In the genomic region with DNA sequence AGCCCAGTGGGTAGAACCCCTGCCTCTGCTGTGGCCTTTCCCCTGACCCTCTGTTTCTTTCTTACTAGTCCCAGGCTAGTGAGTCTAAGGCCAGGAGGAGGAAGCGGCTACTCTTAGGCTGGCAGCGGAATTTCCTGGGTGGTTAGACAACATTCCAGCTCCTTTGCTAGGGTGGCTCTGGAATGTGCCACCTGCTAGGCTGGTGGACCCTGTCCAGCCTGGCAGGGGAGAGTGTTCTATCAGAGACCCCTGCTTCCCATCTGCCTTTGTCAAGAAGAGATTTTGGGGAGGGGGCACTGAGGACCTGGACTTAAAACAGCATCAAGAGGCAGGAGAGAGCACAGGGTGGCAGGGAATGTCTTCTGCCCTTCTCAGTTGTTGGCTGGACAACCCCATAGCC, we compare ENCODE assay signal across 19 mouse cellular contexts. TPM values are rescaled to one million over a fixed set of nuclear protein-coding genes. Genes with fewer than 3 reads are reported as not detected.
DNase-seq lines count a peak whose midpoint lies in the region; ATAC-seq and TF ChIP-seq lines count a peak whose summit lies in the region.
"Had no signal": no experiment of that assay in that cellular context is flagged by ENCODE, and none has a peak within 500 bp of the region (broad histone marks: within the 10 kb centered on the region; RNA-seq: fewer than 3 reads in every experiment).

No protein-coding gene starts in this region.

- WGBS in kidney, embryonic 14.5 days: 71% methylated on average over 2 of the region's 2 CpGs
- WGBS in lung, postnatal 0 days: 67% methylated on average over 2 of the region's 2 CpGs

- H3K4me2 ChIP-seq in kidney, embryonic 14.5 days (replicated peaks; ENCODE audit: low read depth, low read length): no peak overlapping the region
- H3K4me2 ChIP-seq in lung, postnatal 0 days (replicated peaks; ENCODE audit: low read depth, low read length): no peak overlapping the region
- H3K4me2 ChIP-seq: forebrain, embryonic 13.5 days; hindbrain, embryonic 15.5 days; liver, embryonic 15.5 days; midbrain, embryonic 12.5 days had no signal

- TF ChIP-seq EP300 in lung, postnatal 0 days (IDR thresholded peaks at IDR 0.05): peak; percentile 44; the same call in 1 of the 2 replicates

- no peak overlapping the region for H3K9ac ChIP-seq in kidney, embryonic 14.5 days (ENCODE audit: low read depth, low read length)
- no peak overlapping the region for H3K9ac ChIP-seq in lung, postnatal 0 days (replicated peaks; ENCODE audit: low read depth)
- H3K9ac ChIP-seq: forebrain, embryonic 13.5 days; hindbrain, embryonic 15.5 days; liver, embryonic 15.5 days; midbrain, embryonic 12.5 days had no signal

- no peak overlapping the region for H3K4me3 ChIP-seq in kidney, embryonic 14.5 days (ENCODE audit: low read length)
- H3K4me3 ChIP-seq in lung, postnatal 0 days (ENCODE audit: low read depth, low read length): no peak overlapping the region
- H3K4me3 ChIP-seq: forebrain, embryonic 13.5 days; heart, embryonic 10.5 days; hindbrain, embryonic 15.5 days; limb, embryonic 10.5 days; liver, embryonic 15.5 days; midbrain, embryonic 12.5 days had no signal

- no peak for ATAC-seq in kidney, embryonic 14.5 days (ENCODE audit: low FRiP score, low TSS enrichment)
- ATAC-seq in lung, postnatal 0 days: peak; percentile 63
- ATAC-seq: forebrain, embryonic 13.5 days had no signal

- no peak overlapping the region for H3K27ac ChIP-seq in kidney, embryonic 14.5 days (ENCODE audit: low read depth, low read length)
- H3K27ac ChIP-seq in lung, postnatal 0 days (ENCODE audit: low read length): 0 out of 2 replicates have a peak overlapping the region, but pooled peaks have one; percentile 0
- H3K27ac ChIP-seq: forebrain, embryonic 13.5 days; heart, embryonic 10.5 days; hindbrain, embryonic 15.5 days; limb, embryonic 10.5 days; liver, embryonic 15.5 days; midbrain, embryonic 12.5 days had no signal

- H3K9me3 ChIP-seq in kidney, embryonic 14.5 days (ENCODE audit: control insufficient read depth, low read length): no peaks in the 10 kb centered on the region
- no peaks in the 10 kb centered on the region for H3K9me3 ChIP-seq in lung, postnatal 0 days (ENCODE audit: low read length)
- H3K9me3 ChIP-seq: forebrain, embryonic 13.5 days; heart, embryonic 10.5 days; hindbrain, embryonic 15.5 days; limb, embryonic 10.5 days; liver, embryonic 15.5 days; midbrain, embryonic 12.5 days had no signal

- peaks cover under 1% of the 10 kb centered on the region; the same call in 1 of the 2 replicates for H3K4me1 ChIP-seq in kidney, embryonic 14.5 days (ENCODE audit: control insufficient read depth, insufficient read depth, low read length)
- 0 out of 2 replicates have a peak, but pooled peaks cover 3% of the 10 kb centered on the region for H3K4me1 ChIP-seq in lung, postnatal 0 days (ENCODE audit: insufficient read depth, low read depth, low read length)
- H3K4me1 ChIP-seq: forebrain, embryonic 13.5 days; midbrain, embryonic 12.5 days had no signal

- no peaks in the 10 kb centered on the region for H3K36me3 ChIP-seq in kidney, embryonic 14.5 days (ENCODE audit: control insufficient read depth, insufficient read depth, low read length)
- H3K36me3 ChIP-seq in lung, postnatal 0 days (ENCODE audit: insufficient read depth, low read length): no peaks in the 10 kb centered on the region
- H3K36me3 ChIP-seq: heart, embryonic 10.5 days; hindbrain, embryonic 15.5 days; limb, embryonic 10.5 days; liver, embryonic 15.5 days; midbrain, embryonic 12.5 days had no signal

- peak; percentile 33 to 60 for DNase-seq in kidney, adult 8-10 months
- DNase-seq in lung, postnatal 0 days (ENCODE audit: low spot score): peak; percentile 63
- no peak for DNase-seq in lung, postnatal 10 days
- peak; percentile 41 to 48 for DNase-seq in kidney, postnatal 36 days
- DNase-seq in embryo, embryonic 10 days (ENCODE audit: low spot score): no peak
- DNase-seq in ovary, postnatal 14 days (ENCODE audit: low spot score): no peak
- DNase-seq: adrenal gland, postnatal 14 days; cerebellum, adult 8-10 months; cerebellum, postnatal 36 days; liver; right cerebral cortex, postnatal 14 days; thymus, postnatal 14 days had no signal

- peaks cover 8% of the 10 kb centered on the region; the same call in 1 of the 2 replicates for H3K27me3 ChIP-seq in kidney, embryonic 14.5 days (ENCODE audit: control insufficient read depth, insufficient read depth, low read length)
- H3K27me3 ChIP-seq in lung, postnatal 0 days (replicated peaks; ENCODE audit: insufficient read depth, low read length): no peaks in the 10 kb centered on the region

- TF ChIP-seq CTCF in lung, postnatal 0 days (IDR thresholded peaks at IDR 0.05): no peak

RNA-seq across cellular contexts. Expression of a gene that starts 6.5 kb away (rescaled TPM):
- polyA plus RNA-seq in kidney, embryonic 14.5 days (2014; fragmentation: Nextera tagmentation; extraction: Ambion mirVana): 0.72 and 0.84 TPM in 2 replicates
- polyA plus RNA-seq in lung, postnatal 0 days (2015; fragmentation: Nextera tagmentation; extraction: Ambion mirVana): 11.5 and 11.6 TPM in 2 replicates
- polyA plus RNA-seq: forebrain, embryonic 13.5 days had no signal

RNA-seq across cellular contexts. Expression of a gene that starts 31.8 kb away (rescaled TPM):
- 3.6 and 4.4 TPM in 2 replicates for polyA plus RNA-seq in kidney, embryonic 14.5 days (2014; fragmentation: Nextera tagmentation; extraction: Ambion mirVana)
- 9.9 and 11.2 TPM in 2 replicates for polyA plus RNA-seq in lung, postnatal 0 days (2015; fragmentation: Nextera tagmentation; extraction: Ambion mirVana)

Comparison
In these comparisons a context has a peak if more than half of its experiments do, and no peak if none do; other contexts are left out.
1. DNase-seq: peak in kidney, adult 8-10 months (2 of 2), lung, postnatal 0 days (single experiment) and kidney, postnatal 36 days (2 of 2); none in lung, postnatal 10 days (single experiment), embryo, embryonic 10 days (single experiment) and ovary, postnatal 14 days (single experiment).